Mouse (Mus musculus): ENCODE results near the gene Slc17a7.
A peak's percentile ranks its signal among the peaks of the same experiment; 100 is the strongest.

Slc17a7 gene

GRCm38 (mm10) chr7:45179469-45179868, 15.7 kb downstream of the Slc17a7 start, which contains the start of gene Gfy:
Gfy (minus strand) TSS chr7:45179569.
- DNase-seq = no peak

- peak; percentile 70 for DNase-seq
Observed at GRCm38 (mm10) chr7:45180896-45181477, 17.2 kb downstream of the Slc17a7 start, which contains the start of gene Pth2. Pth2 (plus strand) TSS chr7:45180995.

GRCm38 (mm10) chr7:45181540-45181939, 17.8 kb downstream of the Slc17a7 start:
- DNase-seq = peak; percentile 68

- DNase-seq = peak; percentile 93
Observed at GRCm38 (mm10) chr7:45182199-45182601, 18.5 kb downstream of the Slc17a7 start.

- peak; percentile 58 for DNase-seq
Observed at GRCm38 (mm10) chr7:45182606-45183005, 18.9 kb downstream of the Slc17a7 start.

- peak; percentile 61 for DNase-seq
Observed at GRCm38 (mm10) chr7:45183672-45184071, 19.9 kb downstream of the Slc17a7 start.

- no peak for DNase-seq
Observed at GRCm38 (mm10) chr7:45185921-45186320, 22.2 kb downstream of the Slc17a7 start.

GRCm38 (mm10) chr7:45189600-45189999, 25.9 kb downstream of the Slc17a7 start:
- DNase-seq = peak; percentile 64

- no peak for DNase-seq
Observed at GRCm38 (mm10) chr7:45190186-45190585, 26.4 kb downstream of the Slc17a7 start.

GRCm38 (mm10) chr7:45191161-45191560, 27.4 kb downstream of the Slc17a7 start:
- DNase-seq = no peak

- peak; percentile 93 for DNase-seq
Observed at GRCm38 (mm10) chr7:45191803-45192363, 28.1 kb downstream of the Slc17a7 start.

- peak; percentile 71 for DNase-seq
Observed at GRCm38 (mm10) chr7:45192585-45193310, 29.0 kb downstream of the Slc17a7 start.

- peak; percentile 85 for DNase-seq
Observed at GRCm38 (mm10) chr7:45193406-45193805, 29.7 kb downstream of the Slc17a7 start.

GRCm38 (mm10) chr7:45193871-45194785, 30.4 kb downstream of the Slc17a7 start:
- DNase-seq = peak; percentile 84

- peak; percentile 80 for DNase-seq
Observed at GRCm38 (mm10) chr7:45195341-45196175, 31.8 kb downstream of the Slc17a7 start.

- no peak for DNase-seq
Observed at GRCm38 (mm10) chr7:45196176-45196535, 32.4 kb downstream of the Slc17a7 start.

GRCm38 (mm10) chr7:45196994-45197393, 33.2 kb downstream of the Slc17a7 start:
- peak; percentile 52 for DNase-seq

- peak; percentile 93 for DNase-seq
Observed at GRCm38 (mm10) chr7:45198435-45198834, 34.7 kb downstream of the Slc17a7 start.

- DNase-seq = peak; percentile 57
Observed at GRCm38 (mm10) chr7:45198961-45199360, 35.2 kb downstream of the Slc17a7 start.

GRCm38 (mm10) chr7:45202654-45203053, 38.9 kb downstream of the Slc17a7 start:
- no peak for DNase-seq

- peak; percentile 97 for DNase-seq
Observed at GRCm38 (mm10) chr7:45204380-45205143, 40.8 kb downstream of the Slc17a7 start, which contains the start of gene Ccdc155. Ccdc155 (minus strand) TSS chr7:45204892.
